Mouse (Mus musculus): ENCODE data around the gene Caprin2.

Caprin2 gene

GRCm38 (mm10) chr6:148831728-148832121 is 64.3 kb downstream of the Caprin2 start:
- DNase-seq, result no peak

- DNase-seq, result peak; percentile 91 to 95
Observed at GRCm38 (mm10) chr6:148830748-148831727, 65.0 kb downstream of the Caprin2 start, which contains the start of gene Ipo8. TSS of gene Ipo8 (minus strand) at chr6:148831467.

GRCm38 (mm10) chr6:148830355-148830747 is 65.7 kb downstream of the Caprin2 start:
- no peak for DNase-seq

- peak in 1 of 2 experiments; percentile 15 for DNase-seq
Observed at GRCm38 (mm10) chr6:148826119-148826518, 69.9 kb downstream of the Caprin2 start.

- no peak for DNase-seq
Observed at GRCm38 (mm10) chr6:148818624-148819343, 77.3 kb downstream of the Caprin2 start.

- DNase-seq, result no peak
Observed at GRCm38 (mm10) chr6:148816751-148817150, 79.3 kb downstream of the Caprin2 start.

- no peak for DNase-seq
Observed at GRCm38 (mm10) chr6:148811117-148811516, 84.9 kb downstream of the Caprin2 start.

- peak in 1 of 2 experiments; percentile 3 for DNase-seq
Observed at GRCm38 (mm10) chr6:148799773-148800172, 96.3 kb downstream of the Caprin2 start.

GRCm38 (mm10) chr6:148795145-148795544 is 100.9 kb downstream of the Caprin2 start:
- no peak for DNase-seq

Measured in kidney, postnatal 4 days (tissue).